Mouse (Mus musculus): Measurements from ENCODE around the gene Robo3. TPM values are rescaled to one million over a fixed set of nuclear protein-coding genes. Genes with fewer than 3 reads are reported as not detected.
A peak's percentile ranks its signal among the peaks of the same experiment; 100 is the strongest.

Gene Robo3
- polyA plus RNA-seq, 1 experiment from 2014 or later = 7.1 TPM

DNA sequence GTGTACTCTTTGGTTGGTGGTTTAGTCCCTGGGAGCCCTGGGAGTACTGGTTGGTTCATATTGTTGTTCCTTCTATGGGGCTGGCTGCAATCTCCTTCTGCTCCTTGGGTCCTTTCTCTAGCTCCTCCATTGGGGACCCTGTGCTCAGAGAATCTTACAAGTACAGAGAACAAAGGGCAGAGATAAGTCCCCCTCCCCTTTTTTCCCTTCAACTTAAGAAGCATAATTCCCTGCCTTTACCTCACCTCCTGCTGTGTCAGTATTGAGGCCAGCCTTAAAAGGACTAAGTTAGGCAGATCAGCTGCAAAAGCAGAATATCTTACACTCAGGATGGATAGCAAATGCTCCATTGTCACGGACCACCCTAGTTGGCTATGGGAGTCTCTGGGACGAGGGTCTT is 41.0 kb downstream of the Robo3 start:
- H3K4me2 ChIP-seq = no peak overlapping the region
- no peaks in the 10 kb centered on the region for H3K4me1 ChIP-seq
- WGBS = 43% methylated on average over 2 of the region's 2 CpGs
- H3K27me3 ChIP-seq = no peaks in the 10 kb centered on the region
- no peak overlapping the region for H3K9ac ChIP-seq
- H3K36me3 ChIP-seq (ENCODE audit: poor library complexity, severe bottlenecking) = no peaks in the 10 kb centered on the region
- no peak for ATAC-seq
- H3K9me3 ChIP-seq (replicated peaks) = no peaks in the 10 kb centered on the region
- H3K27ac ChIP-seq = no peak overlapping the region
- H3K4me3 ChIP-seq = no peak overlapping the region

DNA sequence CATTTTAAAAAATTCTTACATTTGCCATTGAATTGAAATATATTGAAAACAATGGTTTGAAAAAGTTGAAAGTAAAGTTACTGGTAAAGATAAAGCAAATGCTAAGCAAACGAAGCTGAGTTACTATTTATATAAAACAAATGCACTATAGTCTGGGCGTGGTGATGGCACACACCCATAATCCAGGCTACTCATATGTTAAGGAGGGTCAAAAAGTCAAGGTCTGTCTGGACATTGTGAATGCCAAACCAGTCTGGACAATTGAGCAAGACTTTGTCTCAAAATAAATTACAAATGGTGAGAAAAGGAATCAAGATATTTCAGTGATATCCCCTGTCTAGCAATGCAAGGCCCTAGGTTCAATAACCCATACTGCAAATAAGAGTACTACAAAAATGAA is 42.2 kb downstream of the Robo3 start:
- Histone ChIP-seq H3K27ac (no peak overlapping the region), H3K4me3 (no peak overlapping the region), H3K4me1 (no peaks in the 10 kb centered on the region), H3K4me2 (no peak overlapping the region), H3K36me3 (ENCODE audit: poor library complexity, severe bottlenecking) (no peaks in the 10 kb centered on the region), H3K9me3 (replicated peaks) (no peaks in the 10 kb centered on the region), H3K9ac (no peak overlapping the region), H3K27me3 (0 out of 2 replicates have a peak, but pooled peaks cover 3% of the 10 kb centered on the region)
- ATAC-seq = no peak
- WGBS = 84% methylated on average over 2 of the region's 2 CpGs

DNA sequence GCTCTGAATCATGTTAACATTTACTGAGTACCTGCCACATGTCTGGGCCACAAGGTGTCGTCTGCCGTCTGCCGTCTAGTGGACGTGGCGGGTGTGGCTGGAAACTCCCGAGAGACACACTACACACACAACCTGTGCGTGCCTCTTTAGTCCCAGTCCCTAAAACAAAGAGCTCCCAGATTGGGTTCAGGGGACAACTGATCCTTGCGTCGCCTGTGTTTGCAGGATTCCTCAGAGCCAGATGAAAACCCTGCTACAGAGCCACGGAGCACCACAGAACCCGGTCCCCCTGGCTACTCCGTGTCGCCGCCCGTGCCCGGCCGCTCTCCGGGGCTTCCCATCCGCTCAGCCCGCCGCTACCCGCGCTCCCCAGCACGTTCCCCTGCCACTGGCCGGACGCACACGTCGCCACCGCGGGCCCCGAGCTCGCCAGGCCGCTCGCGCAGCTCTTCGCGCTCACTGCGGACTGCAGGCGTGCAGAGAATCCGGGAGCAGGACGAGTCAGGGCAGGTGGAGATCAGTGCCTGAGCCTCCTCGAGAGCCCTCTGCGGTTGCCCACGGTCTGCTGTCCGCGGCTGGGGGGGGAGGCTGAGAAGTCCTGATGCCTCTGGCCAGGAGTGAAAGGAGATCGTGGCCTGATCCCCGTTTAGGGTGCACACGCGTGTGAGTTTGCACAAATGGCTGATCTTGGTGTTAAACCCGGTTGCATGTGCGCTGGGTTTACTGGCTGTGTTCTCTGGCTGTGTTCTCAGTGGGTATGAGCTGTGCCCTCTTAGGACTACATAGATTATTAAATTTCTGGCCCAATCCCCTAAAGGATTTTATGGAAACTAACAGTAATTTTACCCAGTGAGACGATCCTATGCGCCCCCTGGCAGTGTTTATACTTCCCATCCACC is 48.5 kb downstream of the Robo3 start:
- Histone ChIP-seq H3K27me3 (0 out of 2 replicates have a peak, but pooled peaks cover 5% of the 10 kb centered on the region), H3K4me2 (peak overlapping the region; percentile 85)
- peak; percentile 83 for ATAC-seq

DNA sequence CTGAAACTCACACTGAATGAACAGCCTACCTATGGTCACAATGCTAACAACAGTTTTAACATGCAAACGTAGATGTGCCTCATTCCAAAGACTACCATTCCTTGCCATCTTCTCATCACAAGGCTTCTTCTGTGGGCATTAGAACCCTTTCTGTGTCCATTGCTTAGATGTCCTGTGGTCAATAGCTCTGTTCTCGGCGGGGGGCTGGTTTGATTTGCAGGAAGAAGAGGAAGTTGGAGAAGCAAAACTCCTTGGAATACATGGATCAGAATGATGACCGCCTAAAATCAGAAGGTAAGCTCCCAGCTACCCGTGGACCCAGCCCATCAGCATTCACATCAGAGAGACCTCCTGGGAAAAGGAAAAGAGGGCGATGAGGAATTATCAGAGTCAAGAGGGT is 49.9 kb downstream of the Robo3 start:
- 91% methylated on average over 6 of the region's 6 CpGs for WGBS
- Histone ChIP-seq H3K4me3 (no peak overlapping the region), H3K9ac (no peak overlapping the region), H3K27ac (no peak overlapping the region), H3K9me3 (replicated peaks) (no peaks in the 10 kb centered on the region), H3K4me2 (no peak overlapping the region), H3K27me3 (0 out of 2 replicates have a peak, but pooled peaks cover 5% of the 10 kb centered on the region), H3K4me1 (peaks cover 10% of the 10 kb centered on the region; the same call in 1 of the 2 replicates), H3K36me3 (ENCODE audit: poor library complexity, severe bottlenecking) (no peaks in the 10 kb centered on the region)
- ATAC-seq = no peak

More for the DNA sequence above, 48.5 kb downstream of the Robo3 start:
- peaks cover 10% of the 10 kb centered on the region; the same call in 1 of the 2 replicates for H3K4me1 ChIP-seq
- peak overlapping the region; percentile 80 for H3K9ac ChIP-seq
- no peaks in the 10 kb centered on the region for H3K9me3 ChIP-seq (replicated peaks)
- WGBS = 7% methylated on average over 54 of the region's 54 CpGs
- H3K27ac ChIP-seq = no peak overlapping the region
- peak overlapping the region; percentile 48 for H3K4me3 ChIP-seq
- H3K36me3 ChIP-seq (ENCODE audit: poor library complexity, severe bottlenecking) = no peaks in the 10 kb centered on the region

DNA sequence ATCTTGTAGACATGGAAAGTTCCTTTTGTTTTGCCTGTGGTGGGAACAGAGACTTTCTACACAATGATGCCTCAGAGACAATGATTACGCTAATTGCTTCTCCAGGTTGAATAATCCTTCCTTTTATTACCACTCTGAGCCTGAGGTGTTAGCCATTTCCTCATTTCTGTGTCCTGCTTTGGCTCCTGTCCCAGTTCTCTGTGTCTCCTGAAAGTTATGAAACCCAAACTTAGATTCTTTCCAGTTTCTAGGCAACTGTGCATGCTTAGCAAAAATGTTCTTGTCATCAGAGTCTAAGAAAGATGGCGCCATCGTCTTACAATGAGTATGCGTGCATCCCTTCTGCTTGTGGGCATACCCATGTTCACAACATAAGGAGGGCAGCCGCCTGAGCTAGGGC is 57.3 kb downstream of the Robo3 start:
- Histone ChIP-seq H3K27me3 (no peaks in the 10 kb centered on the region), H3K9ac (no peak overlapping the region), H3K4me1 (no peaks in the 10 kb centered on the region), H3K36me3 (ENCODE audit: poor library complexity, severe bottlenecking) (no peaks in the 10 kb centered on the region), H3K4me2 (no peak overlapping the region), H3K4me3 (no peak overlapping the region), H3K27ac (no peak overlapping the region), H3K9me3 (replicated peaks) (no peaks in the 10 kb centered on the region)
- no peak for ATAC-seq
- 80% methylated on average over 5 of the region's 5 CpGs for WGBS

DNA sequence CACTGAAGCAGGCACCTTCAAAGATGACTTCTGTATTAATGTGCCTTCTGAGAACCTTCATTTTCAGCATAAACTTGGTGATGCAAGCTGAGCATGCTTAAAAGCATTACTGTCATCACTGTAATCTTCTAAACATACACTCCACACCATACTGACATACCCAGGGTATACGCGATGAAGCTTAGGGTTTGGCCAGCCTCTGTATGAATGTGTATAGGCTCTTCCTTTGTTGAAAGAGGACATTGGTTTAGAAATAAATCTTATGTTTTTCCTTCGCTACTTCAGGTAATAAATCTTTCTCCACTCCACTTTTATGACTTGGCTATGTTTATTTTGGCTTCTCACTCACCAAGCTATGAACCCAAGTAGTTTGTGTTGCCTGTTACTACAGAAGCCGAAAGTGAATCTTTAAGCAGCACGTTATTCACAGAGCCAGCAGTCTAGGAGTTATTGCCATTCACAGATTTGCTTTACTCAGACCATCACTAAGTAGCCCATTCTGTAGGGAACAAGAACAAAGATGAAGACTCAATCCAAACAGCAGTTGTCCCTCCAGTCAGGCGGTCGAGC is 61.7 kb downstream of the Robo3 start:
- Histone ChIP-seq H3K9me3 (replicated peaks) (no peaks in the 10 kb centered on the region), H3K27me3 (no peaks in the 10 kb centered on the region), H3K4me3 (no peak overlapping the region), H3K36me3 (ENCODE audit: poor library complexity, severe bottlenecking) (no peaks in the 10 kb centered on the region), H3K4me2 (no peak overlapping the region), H3K9ac (no peak overlapping the region), H3K27ac (no peak overlapping the region), H3K4me1 (no peaks in the 10 kb centered on the region)
- WGBS = 89% methylated on average over 7 of the region's 7 CpGs
- ATAC-seq = no peak

DNA sequence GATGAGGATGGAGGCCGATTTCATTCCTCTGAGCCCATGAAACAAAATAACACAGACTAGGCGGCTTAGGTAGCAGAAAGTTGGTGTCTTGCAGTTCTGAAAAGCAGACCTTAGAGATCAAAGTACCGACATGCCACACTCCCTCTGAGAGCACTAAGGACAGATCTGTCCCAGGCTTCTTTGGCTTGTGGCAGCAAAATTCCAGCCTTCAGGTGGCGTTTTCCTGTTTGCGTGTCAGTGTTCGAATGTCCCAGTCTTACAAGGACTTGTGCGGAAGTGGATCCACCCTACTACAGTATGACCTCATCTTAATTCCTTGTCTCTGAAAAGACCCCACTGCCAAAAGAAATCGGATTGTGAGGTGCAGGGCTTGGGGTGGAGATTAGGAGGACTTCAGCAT is 64.2 kb downstream of the Robo3 start:
- WGBS = 79% methylated on average over 8 of the region's 8 CpGs
- ATAC-seq = no peak
- Histone ChIP-seq H3K4me1 (no peaks in the 10 kb centered on the region), H3K36me3 (ENCODE audit: poor library complexity, severe bottlenecking) (no peaks in the 10 kb centered on the region), H3K9me3 (replicated peaks) (no peaks in the 10 kb centered on the region), H3K9ac (no peak overlapping the region), H3K27me3 (no peaks in the 10 kb centered on the region), H3K4me2 (no peak overlapping the region), H3K4me3 (no peak overlapping the region), H3K27ac (no peak overlapping the region)

DNA sequence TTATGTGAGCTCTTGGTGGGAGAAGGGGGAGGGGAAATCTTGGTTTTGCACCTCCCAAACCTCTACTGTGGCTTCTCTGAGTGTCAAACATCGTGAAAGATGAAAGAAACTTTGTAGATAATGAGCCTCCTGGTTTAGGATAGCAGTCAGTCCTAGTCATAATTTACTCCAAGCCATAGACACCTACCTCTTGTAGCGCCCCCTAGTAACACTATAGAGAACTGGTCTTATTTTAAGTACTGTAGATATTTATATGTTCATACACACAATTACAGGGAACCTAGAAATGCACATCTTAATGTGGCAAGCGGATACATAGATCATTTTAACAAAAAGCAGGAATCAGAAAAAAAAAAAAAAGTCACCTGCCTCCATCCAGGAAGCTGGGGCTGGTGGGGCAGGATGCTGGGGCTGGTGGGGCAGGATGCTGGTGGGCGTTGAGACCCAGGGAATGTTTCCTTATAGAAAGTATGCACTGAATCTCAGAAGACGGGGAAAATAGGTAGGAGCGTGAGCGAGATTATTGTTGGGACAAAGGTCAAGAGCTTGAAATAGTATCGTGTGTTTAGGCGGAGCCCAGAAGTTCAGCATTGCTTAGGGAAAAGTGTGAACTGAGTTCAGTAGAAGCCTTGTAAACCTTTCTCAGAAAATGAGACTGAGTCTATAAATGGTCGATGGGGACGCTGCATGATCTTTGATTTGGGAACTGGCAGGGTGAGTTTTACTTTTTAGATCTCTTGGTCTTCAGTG is 64.8 kb downstream of the Robo3 start:
- H3K36me3 ChIP-seq (ENCODE audit: poor library complexity, severe bottlenecking) = no peaks in the 10 kb centered on the region
- H3K4me2 ChIP-seq = no peak overlapping the region
- WGBS = 84% methylated on average over 11 of the region's 11 CpGs
- no peaks in the 10 kb centered on the region for H3K4me1 ChIP-seq
- H3K4me3 ChIP-seq = no peak overlapping the region
- no peak overlapping the region for H3K27ac ChIP-seq
- no peaks in the 10 kb centered on the region for H3K9me3 ChIP-seq (replicated peaks)
- no peak for ATAC-seq
- H3K9ac ChIP-seq = no peak overlapping the region
- no peaks in the 10 kb centered on the region for H3K27me3 ChIP-seq

DNA sequence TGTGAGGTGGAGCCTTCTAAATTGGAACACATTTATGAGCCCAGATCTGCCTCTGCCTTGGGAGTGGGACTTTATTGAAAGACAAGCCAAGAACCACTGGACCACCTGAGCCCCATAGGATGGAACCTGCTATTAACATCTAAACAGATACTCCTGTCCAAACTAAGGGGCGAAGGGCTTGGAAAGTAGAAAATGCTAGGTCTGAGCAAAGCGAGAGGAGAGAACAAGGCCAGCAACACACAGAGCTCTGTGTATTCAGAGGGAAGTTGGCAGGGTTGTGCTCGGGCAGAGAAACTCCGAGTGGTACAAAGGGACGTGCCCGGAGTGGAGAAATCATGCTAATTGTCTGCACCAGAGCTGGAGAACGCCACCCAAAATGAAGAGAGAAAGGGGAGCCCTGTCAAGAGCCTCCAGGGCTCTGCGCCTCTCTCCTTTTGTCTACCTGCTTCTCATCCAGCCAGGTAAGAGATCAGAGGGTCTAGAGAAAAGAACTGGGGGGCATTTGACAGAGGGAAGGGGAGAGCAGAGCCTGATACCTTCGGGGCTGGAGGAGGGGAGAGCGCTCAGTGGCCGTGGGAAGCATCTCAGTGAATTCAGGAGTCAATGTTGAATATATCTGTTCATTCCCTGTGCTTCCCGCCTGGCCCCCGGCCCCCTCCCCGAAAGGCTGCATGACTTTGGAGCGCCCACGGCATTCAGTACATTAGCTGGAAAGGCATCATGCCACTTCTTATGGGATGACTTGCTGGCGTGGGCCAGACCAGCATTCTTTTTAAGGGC is 65.6 kb downstream of the Robo3 start, which contains the start of gene Hepacam:
TSS of gene Hepacam (plus strand) at position 51 of the 780 bp plus-strand sequence.
- no peaks in the 10 kb centered on the region for H3K9me3 ChIP-seq (replicated peaks)
- no peaks in the 10 kb centered on the region for H3K36me3 ChIP-seq (ENCODE audit: poor library complexity, severe bottlenecking)
- H3K9ac ChIP-seq = no peak within 1 kb of the TSS
- H3K27me3 ChIP-seq = no peaks in the 10 kb centered on the region
- no peaks in the 10 kb centered on the region for H3K4me1 ChIP-seq
- no peak within 1 kb of the TSS for H3K4me3 ChIP-seq
- no peak within 1 kb of the TSS for H3K4me2 ChIP-seq
- ATAC-seq = 0 out of 2 replicates have a peak, but pooled peaks have one; percentile 41
- 81% methylated on average over 17 of the region's 17 CpGs for WGBS
- no peak within 1 kb of the TSS for H3K27ac ChIP-seq

DNA sequence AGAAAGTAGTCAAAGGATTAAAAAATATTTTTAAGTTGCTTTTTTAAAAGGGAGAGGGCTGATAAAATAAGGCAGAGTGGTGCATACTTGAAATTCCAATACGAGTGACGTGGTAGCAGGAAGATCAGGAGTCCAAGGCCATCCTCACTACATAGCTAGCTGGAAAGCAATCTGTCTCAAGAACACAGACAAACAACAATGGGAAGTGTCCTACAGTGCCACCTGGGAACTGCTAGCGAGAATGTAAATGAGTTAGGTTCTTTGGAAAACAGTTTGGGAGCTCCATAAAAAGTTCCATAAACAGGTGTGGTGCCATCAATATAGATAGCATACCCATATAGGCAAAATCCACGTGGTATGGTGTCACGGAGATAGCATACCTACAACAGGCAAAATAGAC is 67.3 kb downstream of the Robo3 start:
- no peaks in the 10 kb centered on the region for H3K36me3 ChIP-seq (ENCODE audit: poor library complexity, severe bottlenecking)
- no peak overlapping the region for H3K4me3 ChIP-seq
- H3K4me2 ChIP-seq = no peak overlapping the region
- WGBS = 81% methylated on average over 5 of the region's 5 CpGs
- H3K27ac ChIP-seq = no peak overlapping the region
- no peak for ATAC-seq
- no peaks in the 10 kb centered on the region for H3K9me3 ChIP-seq (replicated peaks)
- H3K9ac ChIP-seq = no peak overlapping the region
- H3K4me1 ChIP-seq = peaks cover under 1% of the 10 kb centered on the region; the same call in 1 of the 2 replicates
- no peaks in the 10 kb centered on the region for H3K27me3 ChIP-seq

All from forebrain, embryonic 13.5 days (tissue).